Mouse (Mus musculus) kidney, adult 2 months (tissue): ENCODE results near the gene Pfdn5. TPM values are rescaled to one million over a fixed set of nuclear protein-coding genes. Genes with fewer than 3 reads are reported as not detected.

Source experiments
- DNase-seq: peaks from one replicate; pipeline ENCODE4 v3.0.0; 2021
- H3K27ac ChIP-seq: fragments of 200-500 bp; 2 replicates; pipeline ENCODE4 v1.5.1; 2012; ENCODE audit warnings: low read depth, low read length, control low read depth, inconsistent platforms; ENCODE audit not compliant: insufficient read depth
- H3K27me3 ChIP-seq: fragments of 200-500 bp; replicated peaks from 2 replicates; pipeline ENCODE4 v1.6.1; 2012; ENCODE audit warnings: mild to moderate bottlenecking, moderate library complexity, low read length, inconsistent platforms; ENCODE audit not compliant: control insufficient read depth, insufficient read depth
- H3K36me3 ChIP-seq: fragments of 200-500 bp; 2 replicates; pipeline ENCODE4 v1.6.1; 2012; ENCODE audit warnings: mild to moderate bottlenecking, moderate library complexity, low read length, inconsistent platforms; ENCODE audit not compliant: control insufficient read depth, insufficient read depth
- H3K4me1 ChIP-seq: fragments of 200-500 bp; 2 replicates; pipeline ENCODE4 v1.6.1; 2011; ENCODE audit warnings: low read length; ENCODE audit not compliant: control insufficient read depth, insufficient read depth
- H3K4me3 ChIP-seq: fragments of 200-500 bp; 2 replicates; pipeline ENCODE4 v1.5.1; 2011; ENCODE audit warnings: mild to moderate bottlenecking, low read depth, low read length, control low read depth; ENCODE audit not compliant: insufficient read depth
- CTCF ChIP-seq: fragments of 200-500 bp; conservative IDR thresholded peaks from 2 replicates; pipeline ENCODE4 v1.5.1; 2011; ENCODE audit warnings: low read depth, mild to moderate bottlenecking, control low read depth, low read length, moderate library complexity, mixed read lengths; ENCODE audit not compliant: insufficient read depth, insufficient read length
- POLR2A ChIP-seq: fragments of 200-500 bp; IDR thresholded peaks from one replicate; pipeline ENCODE4 v1.6.1; 2011; ENCODE audit warnings: low read depth, low read length, control low read depth
- WGBS: fragments of 180-500 bp; shearing (Covaris S2); methylation state at CpG from one replicate; pipeline ENCODE4 v1.1.7; 2018; 5-methylcytosine and 5-hydroxymethylcytosine counted together
- polyA plus RNA-seq: library from polyadenylated mRNA; depleted of rRNA; stranded (reverse); fragments of >200 nt; gene quantifications from 2 replicates; pipeline ENCODE4 v1.2.3, GENCODE M21; 2012

Gene Pfdn5
- polyA plus RNA-seq, 1 experiment = 206 TPM

- Histone ChIP-seq H3K4me1 (no peaks in the 10 kb centered on the region), H3K27me3 (no peaks in the 10 kb centered on the region), H3K36me3 (no peaks in the 10 kb centered on the region), H3K27ac (no peak overlapping the region), H3K4me3 (no peak overlapping the region)
- no peak for DNase-seq
- 46% methylated on average over 5 of the region's 5 CpGs for WGBS
- TF ChIP-seq CTCF (no peak), POLR2A (no peak)
Measured at GRCm38 (mm10) chr15:102358834-102359233, 32.9 kb downstream of the Pfdn5 start.

GRCm38 (mm10) chr15:102362648-102363047 lies 36.7 kb downstream of the Pfdn5 start:
- 21% methylated on average over 14 of the region's 14 CpGs for whole genome bisulfite sequencing
- no peaks in the 10 kb centered on the region for H3K27me3 ChIP-seq
- no peak overlapping the region for H3K4me3 ChIP-seq
- H3K36me3 ChIP-seq = no peaks in the 10 kb centered on the region
- DNase-seq = no peak
- H3K4me1 ChIP-seq = no peaks in the 10 kb centered on the region
- no peak overlapping the region for H3K27ac ChIP-seq
- TF ChIP-seq POLR2A = no peak
- no peak for TF ChIP-seq CTCF

GRCm38 (mm10) chr15:102364678-102365077 lies 38.8 kb downstream of the Pfdn5 start:
- no peak overlapping the region for H3K4me3 ChIP-seq
- no peaks in the 10 kb centered on the region for H3K4me1 ChIP-seq
- H3K27ac ChIP-seq = no peak overlapping the region
- H3K36me3 ChIP-seq = no peaks in the 10 kb centered on the region
- TF ChIP-seq CTCF (no peak), POLR2A (no peak)
- no peak for DNase-seq
- 100% methylated on average over 1 of the region's 1 CpGs for WGBS
- no peaks in the 10 kb centered on the region for H3K27me3 ChIP-seq

- H3K36me3 ChIP-seq = no peaks in the 10 kb centered on the region
- H3K27me3 ChIP-seq = no peaks in the 10 kb centered on the region
- H3K4me1 ChIP-seq = no peaks in the 10 kb centered on the region
- H3K4me3 ChIP-seq = no peak overlapping the region
- no peak for TF ChIP-seq CTCF
- no peak for TF ChIP-seq POLR2A
- no peak overlapping the region for H3K27ac ChIP-seq
- WGBS = 17% methylated on average over 7 of the region's 7 CpGs
- no peak for DNase-seq
Measured at GRCm38 (mm10) chr15:102366238-102366637, 40.3 kb downstream of the Pfdn5 start.

GRCm38 (mm10) chr15:102366733-102367344 lies 40.9 kb downstream of the Pfdn5 start, which contains the start of gene Sp7:
Sp7 (minus strand) TSS chr15:102367182.
- H3K4me3 ChIP-seq = no peak within 1 kb of the TSS
- no peaks in the 10 kb centered on the region for H3K27me3 ChIP-seq
- 7% methylated on average over 15 of the region's 15 CpGs for WGBS

GRCm38 (mm10) chr15:102369972-102370371 lies 44.1 kb downstream of the Pfdn5 start:
- H3K36me3 ChIP-seq = no peaks in the 10 kb centered on the region
- WGBS = 19% methylated on average over 13 of the region's 13 CpGs
- TF ChIP-seq CTCF (no peak), POLR2A (no peak)

More at GRCm38 (mm10) chr15:102366733-102367344, 40.9 kb downstream of the Pfdn5 start, which contains the start of gene Sp7:
- no peaks in the 10 kb centered on the region for H3K4me1 ChIP-seq
- H3K36me3 ChIP-seq = no peaks in the 10 kb centered on the region
- TF ChIP-seq POLR2A (no peak), CTCF (no peak)
- no peak within 1 kb of the TSS for H3K27ac ChIP-seq
- DNase-seq = no peak

GRCm38 (mm10) chr15:102370727-102371126 lies 44.8 kb downstream of the Pfdn5 start:
- 40% methylated on average over 10 of the region's 10 CpGs for WGBS
- TF ChIP-seq CTCF (no peak), POLR2A (no peak)
- no peaks in the 10 kb centered on the region for H3K36me3 ChIP-seq
- H3K27ac ChIP-seq = no peak overlapping the region
- no peaks in the 10 kb centered on the region for H3K4me1 ChIP-seq
- H3K27me3 ChIP-seq = no peaks in the 10 kb centered on the region
- H3K4me3 ChIP-seq = no peak overlapping the region
- DNase-seq = no peak

More at GRCm38 (mm10) chr15:102369972-102370371, 44.1 kb downstream of the Pfdn5 start:
- no peak for DNase-seq
- H3K27ac ChIP-seq = no peak overlapping the region
- H3K4me1 ChIP-seq = no peaks in the 10 kb centered on the region
- no peaks in the 10 kb centered on the region for H3K27me3 ChIP-seq
- no peak overlapping the region for H3K4me3 ChIP-seq
